Mouse (Mus musculus): ENCODE results near the gene Lsamp.

DNA sequence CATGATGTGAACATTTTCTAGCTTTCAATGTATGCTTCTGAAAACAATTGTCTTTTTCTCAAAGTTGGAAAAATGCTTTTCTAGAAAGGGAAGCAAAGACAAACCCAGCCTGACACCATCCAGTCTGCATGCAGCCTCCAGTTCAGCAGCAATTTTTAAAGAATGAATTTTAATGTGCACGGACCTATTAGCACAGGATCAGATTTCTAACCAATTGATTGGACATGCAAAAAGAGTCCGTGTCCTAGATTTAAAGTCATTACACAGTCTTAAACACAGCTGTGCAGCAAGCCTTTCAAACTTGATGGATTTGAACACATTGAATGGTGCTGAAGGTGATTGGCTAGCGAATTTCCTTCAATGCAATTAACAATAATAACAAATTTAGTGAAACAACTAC is 998.9 kb downstream of the Lsamp start:
- no peak for TF ChIP-seq GATA1 (IDR thresholded peaks at IDR 0.05; ENCODE audit: borderline replicate concordance, low read length)
- no peak for TF ChIP-seq FLI1 (IDR thresholded peaks at IDR 0.05; ENCODE audit: low read length)
